Mouse (Mus musculus): ENCODE measurements around the gene Mark4. TPM values are rescaled to one million over a fixed set of nuclear protein-coding genes. Genes with fewer than 3 reads are reported as not detected.

Gene Mark4
- polyA plus RNA-seq, 1 experiment from 2014 or later, result 7.9 TPM

GRCm38 (mm10) chr7:19382166-19382541 is 76.5 kb downstream of the Mark4 start:
- DNase-seq (ENCODE audit: low spot score), result peak; percentile 29
- H3K4me1 ChIP-seq (replicated peaks; ENCODE audit: insufficient read depth, low read length), result no peaks in the 10 kb centered on the region; the same call in 1 of the 2 replicates
- H3K9me3 ChIP-seq (replicated peaks; ENCODE audit: low read length), result no peaks in the 10 kb centered on the region
- WGBS, result under 1% methylated on average over 27 of the region's 37 CpGs
- peak overlapping the region; percentile 82 for H3K9ac ChIP-seq (ENCODE audit: low read depth, low read length)
- peak overlapping the region; percentile 31; the same call in 1 of the 2 replicates for H3K27ac ChIP-seq
- TF ChIP-seq CTCF (IDR thresholded peaks at IDR 0.05; ENCODE audit: low read depth), result no peak
- H3K4me2 ChIP-seq (ENCODE audit: low read length), result peak overlapping the region; percentile 90
- peak overlapping the region; percentile 79 for H3K4me3 ChIP-seq (replicated peaks; ENCODE audit: low read depth, low read length)
- H3K27me3 ChIP-seq (ENCODE audit: insufficient read depth, low read length), result no peaks in the 10 kb centered on the region
- H3K36me3 ChIP-seq (ENCODE audit: insufficient read depth, low read length), result peaks cover 22% of the 10 kb centered on the region
- peak; percentile 63 for ATAC-seq (replicated peaks; ENCODE audit: low FRiP score, low read depth)

- Histone ChIP-seq H3K9ac (ENCODE audit: low read depth, low read length) (peak within 1 kb of the TSS; percentile 82), H3K27me3 (ENCODE audit: insufficient read depth, low read length) (no peaks in the 10 kb centered on the region), H3K4me3 (replicated peaks; ENCODE audit: low read depth, low read length) (peak within 1 kb of the TSS; percentile 79), H3K9me3 (replicated peaks; ENCODE audit: low read length) (no peaks in the 10 kb centered on the region), H3K4me2 (ENCODE audit: low read length) (peak within 1 kb of the TSS; percentile 90), H3K27ac (peak within 1 kb of the TSS; percentile 31; the same call in 1 of the 2 replicates), H3K4me1 (replicated peaks; ENCODE audit: insufficient read depth, low read length) (no peaks in the 10 kb centered on the region; the same call in 1 of the 2 replicates), H3K36me3 (ENCODE audit: insufficient read depth, low read length) (peaks cover 16% of the 10 kb centered on the region; the same call in 1 of the 2 replicates)
- DNase-seq (ENCODE audit: low spot score) (peak; percentile 98), ATAC-seq (replicated peaks; ENCODE audit: low FRiP score, low read depth) (peak; percentile 94)
- 5% methylated on average over 48 of the region's 48 CpGs for WGBS
- TF ChIP-seq CTCF (IDR thresholded peaks at IDR 0.05; ENCODE audit: low read depth), result 0 out of 2 replicates have a peak, but pooled peaks have one; percentile 4
Measured at GRCm38 (mm10) chr7:19381377-19382165, 77.0 kb downstream of the Mark4 start, which contains the start of gene Ercc2. Gene Ercc2, plus strand, starts transcription at chr7:19382010.

GRCm38 (mm10) chr7:19378049-19378448 is 80.6 kb downstream of the Mark4 start:
- TF ChIP-seq CTCF (IDR thresholded peaks at IDR 0.05; ENCODE audit: low read depth), result no peak
- no peaks in the 10 kb centered on the region for H3K4me1 ChIP-seq (replicated peaks; ENCODE audit: insufficient read depth, low read length)
- no peak overlapping the region for H3K4me3 ChIP-seq (replicated peaks; ENCODE audit: low read depth, low read length)
- H3K9me3 ChIP-seq (replicated peaks; ENCODE audit: low read length), result no peaks in the 10 kb centered on the region
- H3K27me3 ChIP-seq (ENCODE audit: insufficient read depth, low read length), result no peaks in the 10 kb centered on the region
- ATAC-seq (replicated peaks; ENCODE audit: low FRiP score, low read depth) (no peak), DNase-seq (ENCODE audit: low spot score) (no peak)
- WGBS, result 78% methylated on average over 7 of the region's 8 CpGs
- H3K27ac ChIP-seq, result no peak overlapping the region
- no peak overlapping the region for H3K4me2 ChIP-seq (ENCODE audit: low read length)
- H3K36me3 ChIP-seq (ENCODE audit: insufficient read depth, low read length), result no peaks in the 10 kb centered on the region
- no peak overlapping the region for H3K9ac ChIP-seq (ENCODE audit: low read depth, low read length)

GRCm38 (mm10) chr7:19376019-19376418 is 82.6 kb downstream of the Mark4 start:
- 89% methylated on average over 4 of the region's 4 CpGs for WGBS
- ATAC-seq (replicated peaks; ENCODE audit: low FRiP score, low read depth), result no peak

GRCm38 (mm10) chr7:19375368-19375767 is 83.3 kb downstream of the Mark4 start:
- Histone ChIP-seq H3K27ac (no peak overlapping the region), H3K9me3 (replicated peaks; ENCODE audit: low read length) (no peaks in the 10 kb centered on the region), H3K9ac (ENCODE audit: low read depth, low read length) (no peak overlapping the region), H3K4me1 (replicated peaks; ENCODE audit: insufficient read depth, low read length) (no peaks in the 10 kb centered on the region), H3K4me2 (ENCODE audit: low read length) (no peak overlapping the region), H3K27me3 (ENCODE audit: insufficient read depth, low read length) (no peaks in the 10 kb centered on the region), H3K36me3 (ENCODE audit: insufficient read depth, low read length) (no peaks in the 10 kb centered on the region), H3K4me3 (replicated peaks; ENCODE audit: low read depth, low read length) (no peak overlapping the region)
- DNase-seq (ENCODE audit: low spot score) (no peak), ATAC-seq (replicated peaks; ENCODE audit: low FRiP score, low read depth) (no peak)
- 82% methylated on average over 18 of the region's 18 CpGs for WGBS
- no peak for TF ChIP-seq CTCF (IDR thresholded peaks at IDR 0.05; ENCODE audit: low read depth)

More at GRCm38 (mm10) chr7:19376019-19376418, 82.6 kb downstream of the Mark4 start:
- no peak for TF ChIP-seq CTCF (IDR thresholded peaks at IDR 0.05; ENCODE audit: low read depth)
- no peak overlapping the region for H3K4me3 ChIP-seq (replicated peaks; ENCODE audit: low read depth, low read length)
- no peaks in the 10 kb centered on the region for H3K9me3 ChIP-seq (replicated peaks; ENCODE audit: low read length)
- H3K9ac ChIP-seq (ENCODE audit: low read depth, low read length), result no peak overlapping the region
- no peak for DNase-seq (ENCODE audit: low spot score)
- H3K4me1 ChIP-seq (replicated peaks; ENCODE audit: insufficient read depth, low read length), result no peaks in the 10 kb centered on the region
- H3K36me3 ChIP-seq (ENCODE audit: insufficient read depth, low read length), result no peaks in the 10 kb centered on the region
- no peaks in the 10 kb centered on the region for H3K27me3 ChIP-seq (ENCODE audit: insufficient read depth, low read length)
- H3K4me2 ChIP-seq (ENCODE audit: low read length), result no peak overlapping the region
- no peak overlapping the region for H3K27ac ChIP-seq

MicroRNA genes within 50 kb of the gene (microRNA counts, 519-probe panel; counts per million panel counts)
- microRNA mmu-miR-343, result 330 counts per million, percentile 68 among the panel's probes with 10 or more counts

Small RNAs within 50 kb of the gene (microRNA-seq; reads per million reads assigned to microRNA genes)
- not detected for gene Mir343

Other genes with a start within 250 kb of the Mark4 start
- gene Gpr4, start 246.3 kb downstream of the Mark4 start, polyA plus RNA-seq (2015; fragmentation: Nextera tagmentation; extraction: Ambion mirVana), result 5.1 and 5.2 TPM in 2 replicates
- gene Opa3, start 230.5 kb downstream of the Mark4 start, polyA plus RNA-seq (2015; fragmentation: Nextera tagmentation; extraction: Ambion mirVana), result 30.4 and 30.5 TPM in 2 replicates
- gene Vasp, start 187.0 kb downstream of the Mark4 start, polyA plus RNA-seq (2015; fragmentation: Nextera tagmentation; extraction: Ambion mirVana), result 89.4 and 94.4 TPM in 2 replicates
- gene Ppm1n, start 178.8 kb downstream of the Mark4 start, polyA plus RNA-seq (2015; fragmentation: Nextera tagmentation; extraction: Ambion mirVana), result 0.18 TPM in 1 of 2 replicates, not detected in the other
- 7.3 and 7.4 TPM in 2 replicates for gene Rtn2, start 176.2 kb downstream of the Mark4 start, polyA plus RNA-seq (2015; fragmentation: Nextera tagmentation; extraction: Ambion mirVana)
- 0.11 TPM in 2 replicates for gene Fosb, start 148.8 kb downstream of the Mark4 start, polyA plus RNA-seq (2015; fragmentation: Nextera tagmentation; extraction: Ambion mirVana)
- 68.4 and 68.8 TPM in 2 replicates for gene Ercc1, start 114.0 kb downstream of the Mark4 start, polyA plus RNA-seq (2015; fragmentation: Nextera tagmentation; extraction: Ambion mirVana)
- gene Cd3eap, start 99.3 kb downstream of the Mark4 start, polyA plus RNA-seq (2015; fragmentation: Nextera tagmentation; extraction: Ambion mirVana), result 16.7 and 17.7 TPM in 2 replicates
- 3.0 and 4.0 TPM in 2 replicates for gene Ppp1r13l, start 99.1 kb downstream of the Mark4 start, polyA plus RNA-seq (2015; fragmentation: Nextera tagmentation; extraction: Ambion mirVana)
- 11.0 and 11.5 TPM in 2 replicates for gene Ercc2, start 76.8 kb downstream of the Mark4 start, polyA plus RNA-seq (2015; fragmentation: Nextera tagmentation; extraction: Ambion mirVana)
- 6.7 and 8.2 TPM in 2 replicates for gene Klc3, start 54.7 kb downstream of the Mark4 start, polyA plus RNA-seq (2015; fragmentation: Nextera tagmentation; extraction: Ambion mirVana)
- gene Ckm, start 54.0 kb downstream of the Mark4 start, polyA plus RNA-seq (2015; fragmentation: Nextera tagmentation; extraction: Ambion mirVana), result 1.0 and 1.2 TPM in 2 replicates
- gene Exoc3l2, start 4.5 kb upstream of the Mark4 start, polyA plus RNA-seq (2015; fragmentation: Nextera tagmentation; extraction: Ambion mirVana), result 6.7 and 8.0 TPM in 2 replicates
- gene Bloc1s3, start 49.5 kb upstream of the Mark4 start, polyA plus RNA-seq (2015; fragmentation: Nextera tagmentation; extraction: Ambion mirVana), result 2.7 and 3.0 TPM in 2 replicates
- 88.5 and 91.7 TPM in 2 replicates for gene Trappc6a, start 49.6 kb upstream of the Mark4 start, polyA plus RNA-seq (2015; fragmentation: Nextera tagmentation; extraction: Ambion mirVana)
- gene Nkpd1, start 59.0 kb upstream of the Mark4 start, polyA plus RNA-seq (2015; fragmentation: Nextera tagmentation; extraction: Ambion mirVana), result not detected in 2 replicates
- gene Ppp1r37, start 104.3 kb upstream of the Mark4 start, polyA plus RNA-seq (2015; fragmentation: Nextera tagmentation; extraction: Ambion mirVana), result 15.3 and 17.1 TPM in 2 replicates
- gene Zfp296, start 118.5 kb upstream of the Mark4 start, polyA plus RNA-seq (2015; fragmentation: Nextera tagmentation; extraction: Ambion mirVana), result 0.17 and 0.34 TPM in 2 replicates
- gene Gemin7, start 118.8 kb upstream of the Mark4 start, polyA plus RNA-seq (2015; fragmentation: Nextera tagmentation; extraction: Ambion mirVana), result 164 and 167 TPM in 2 replicates
- 33.5 and 35.1 TPM in 2 replicates for gene Clasrp, start 145.7 kb upstream of the Mark4 start, polyA plus RNA-seq (2015; fragmentation: Nextera tagmentation; extraction: Ambion mirVana)
- gene Relb, start 170.6 kb upstream of the Mark4 start, polyA plus RNA-seq (2015; fragmentation: Nextera tagmentation; extraction: Ambion mirVana), result 9.3 and 10.6 TPM in 2 replicates
- gene Clptm1, start 206.2 kb upstream of the Mark4 start, polyA plus RNA-seq (2015; fragmentation: Nextera tagmentation; extraction: Ambion mirVana), result 96.9 and 97.8 TPM in 2 replicates
- gene Apoc2, start 219.1 kb upstream of the Mark4 start, polyA plus RNA-seq (2015; fragmentation: Nextera tagmentation; extraction: Ambion mirVana), result 1.8 and 2.4 TPM in 2 replicates
- gene Gm44805, start 222.6 kb upstream of the Mark4 start, polyA plus RNA-seq (2015; fragmentation: Nextera tagmentation; extraction: Ambion mirVana), result 0.79 TPM in 1 of 2 replicates, not detected in the other
- gene Apoc4, start 222.7 kb upstream of the Mark4 start, polyA plus RNA-seq (2015; fragmentation: Nextera tagmentation; extraction: Ambion mirVana), result 0.26 and 0.60 TPM in 2 replicates
- 37.1 and 48.4 TPM in 2 replicates for gene Apoc1, start 233.8 kb upstream of the Mark4 start, polyA plus RNA-seq (2015; fragmentation: Nextera tagmentation; extraction: Ambion mirVana)
- 511 and 585 TPM in 2 replicates for gene Apoe, start 240.4 kb upstream of the Mark4 start, polyA plus RNA-seq (2015; fragmentation: Nextera tagmentation; extraction: Ambion mirVana)

Measured in kidney, postnatal 0 days (tissue).